Mouse (Mus musculus) cerebellum, adult 2 months (tissue): Measurements from ENCODE around the gene 5031410I06Rik.
"Not testable (repeated sequence)": the region's sequence is repeated elsewhere in the genome, so short reads cannot be mapped to it uniquely, and the experiment has no call there.

ENCODE experiments used
- CTCF ChIP-seq: fragments of 200-500 bp; IDR thresholded peaks from 2 replicates; pipeline ENCODE4 v1.5.1; 2011; ENCODE audit warnings: low read depth, mild to moderate bottlenecking, control low read depth, low read length, moderate library complexity, borderline replicate concordance; ENCODE audit not compliant: insufficient read depth
- POLR2A ChIP-seq: fragments of 200-500 bp; IDR thresholded peaks from 2 replicates; pipeline ENCODE4 v1.6.1; 2011; ENCODE audit warnings: low read length, control low read depth, borderline replicate concordance; ENCODE audit not compliant: insufficient read depth

DNA sequence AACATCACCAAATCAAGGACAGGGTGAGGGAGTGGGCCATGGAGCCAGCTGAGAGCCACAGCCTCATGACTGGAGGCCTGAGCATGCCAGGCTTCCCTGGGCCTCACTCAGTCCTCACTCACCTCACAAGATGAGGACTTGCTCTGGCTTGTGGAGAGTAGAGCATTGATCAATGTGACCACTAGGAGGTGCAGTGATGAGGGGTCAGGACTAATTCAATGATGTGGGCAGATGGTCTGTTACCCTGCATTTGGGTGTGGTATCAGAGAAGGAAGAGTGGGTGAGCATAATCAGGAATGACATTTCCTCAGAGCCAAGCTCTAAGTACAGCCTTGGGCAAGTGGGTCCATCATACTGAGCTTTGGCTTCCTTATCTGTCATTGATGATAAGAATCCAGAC lies 26.1 kb downstream of the 5031410I06Rik start:
- TF ChIP-seq POLR2A, CTCF: not testable (repeated sequence)
